ENCODE assay signal across 26 mouse cellular contexts in genomic region chr2:70379939-70380338, GRCm38 (mm10).
DNase-seq lines count a peak whose midpoint lies in the region; ATAC-seq lines count a peak whose summit lies in the region.
"Had no signal": no experiment of that assay in that cellular context is flagged by ENCODE, and none has a peak within 500 bp of the region (broad histone marks: within the 10 kb centered on the region; RNA-seq: fewer than 3 reads in every experiment).

No protein-coding gene starts in this region.

- peak; percentile 57; the same call in 1 of the 2 replicates for ATAC-seq in lung, embryonic 15.5 days (ENCODE audit: borderline replicate concordance, extremely low read depth, low FRiP score, low TSS enrichment)
- no peak for ATAC-seq in embryonic facial prominence, embryonic 13.5 days (ENCODE audit: insufficient number of reproducible peaks, insufficient read depth, low FRiP score, low TSS enrichment, low read depth)
- ATAC-seq: forebrain, embryonic 13.5 days; Patski had no signal

- no peak overlapping the region for H3K9ac ChIP-seq in lung, embryonic 15.5 days
- H3K9ac ChIP-seq in embryonic facial prominence, embryonic 13.5 days = 0 out of 2 replicates have a peak overlapping the region, but pooled peaks have one; percentile 11
- H3K9ac ChIP-seq: forebrain, embryonic 13.5 days; hindbrain, embryonic 13.5 days; limb, embryonic 12.5 days; liver, embryonic 15.5 days had no signal

- no peak overlapping the region for H3K4me3 ChIP-seq in lung, embryonic 15.5 days
- no peak overlapping the region for H3K4me3 ChIP-seq in embryonic facial prominence, embryonic 13.5 days
- H3K4me3 ChIP-seq: forebrain, embryonic 13.5 days; heart, embryonic 10.5 days; hindbrain, embryonic 13.5 days; layer of hippocampus, adult 2 months; left cerebral cortex, adult 2 months; limb, embryonic 12.5 days; liver, embryonic 15.5 days had no signal

- no peaks in the 10 kb centered on the region for H3K27me3 ChIP-seq in lung, embryonic 15.5 days
- no peaks in the 10 kb centered on the region; the same call in 1 of the 2 replicates for H3K27me3 ChIP-seq in embryonic facial prominence, embryonic 13.5 days
- H3K27me3 ChIP-seq: forebrain, embryonic 13.5 days; hindbrain, embryonic 13.5 days; limb, embryonic 12.5 days; liver, embryonic 15.5 days; Patski had no signal

- peaks cover 19% of the 10 kb centered on the region for H3K4me1 ChIP-seq in lung, embryonic 15.5 days
- peaks cover 13% of the 10 kb centered on the region for H3K4me1 ChIP-seq in embryonic facial prominence, embryonic 13.5 days
- H3K4me1 ChIP-seq: forebrain, embryonic 13.5 days; hindbrain, embryonic 13.5 days; liver, embryonic 15.5 days had no signal

- no peaks in the 10 kb centered on the region for H3K36me3 ChIP-seq in lung, embryonic 15.5 days
- H3K36me3 ChIP-seq in embryonic facial prominence, embryonic 13.5 days = no peaks in the 10 kb centered on the region
- H3K36me3 ChIP-seq: heart, embryonic 10.5 days; hindbrain, embryonic 13.5 days; limb, embryonic 12.5 days; liver, embryonic 15.5 days had no signal

- peak overlapping the region; percentile 25; the same call in 1 of the 2 replicates for H3K4me2 ChIP-seq in lung, embryonic 15.5 days
- H3K4me2 ChIP-seq in embryonic facial prominence, embryonic 13.5 days = peak overlapping the region; percentile 9; the same call in 1 of the 2 replicates
- H3K4me2 ChIP-seq: forebrain, embryonic 13.5 days; hindbrain, embryonic 13.5 days; limb, embryonic 12.5 days; liver, embryonic 15.5 days had no signal

- H3K9me3 ChIP-seq in lung, embryonic 15.5 days = no peaks in the 10 kb centered on the region
- no peaks in the 10 kb centered on the region for H3K9me3 ChIP-seq in embryonic facial prominence, embryonic 13.5 days
- H3K9me3 ChIP-seq: forebrain, embryonic 13.5 days; heart, embryonic 10.5 days; hindbrain, embryonic 13.5 days; limb, embryonic 12.5 days; liver, embryonic 15.5 days had no signal

- DNase-seq in embryo, embryonic 10 days (ENCODE audit: low spot score) = peak; percentile 28
- DNase-seq in embryo, embryonic 11 days = no peak
- peak; percentile 16 for DNase-seq in kidney, postnatal 10 days
- DNase-seq in kidney, postnatal 25 days = no peak
- no peak for DNase-seq in lung, adult 18-20 months
- no peak for DNase-seq in cerebellum, adult 11 months
- DNase-seq: adrenal gland, postnatal 10 days; cerebellum, adult 9-10 months; cerebellum, postnatal 36 days; gastrocnemius, postnatal 14 days; heart, adult 11 months; heart, postnatal 4 days; kidney, adult 9 months; midbrain, embryonic 14.5 days; thymus, adult 2 months; thymus, postnatal 36 days had no signal

- WGBS in lung, embryonic 15.5 days = 4% methylated on average over 6 of the region's 6 CpGs
- 19% methylated on average over 6 of the region's 6 CpGs for WGBS in embryonic facial prominence, embryonic 13.5 days

- peak overlapping the region; percentile 46 for H3K27ac ChIP-seq in lung, embryonic 15.5 days
- H3K27ac ChIP-seq in embryonic facial prominence, embryonic 13.5 days = no peak overlapping the region
- H3K27ac ChIP-seq: forebrain, embryonic 13.5 days; heart, embryonic 10.5 days; hindbrain, embryonic 13.5 days; layer of hippocampus, adult 2 months; left cerebral cortex, adult 2 months; limb, embryonic 12.5 days; liver, embryonic 15.5 days had no signal

Comparison
In these comparisons a context has a peak if more than half of its experiments do, and no peak if none do; other contexts are left out.
1. DNase-seq: peak in embryo, embryonic 10 days (single experiment) and kidney, postnatal 10 days (single experiment); none in embryo, embryonic 11 days (single experiment), kidney, postnatal 25 days (0 of 2), lung, adult 18-20 months (0 of 2) and cerebellum, adult 11 months (single experiment).